Mouse (Mus musculus) NIH3T3 (cell line): ENCODE data around the gene Stmn1.
"Not testable (repeated sequence)": the region's sequence is repeated elsewhere in the genome, so short reads cannot be mapped to it uniquely, and the experiment has no call there.

Experiments
- DNase-seq: peaks from one replicate; pipeline ENCODE4 v3.0.0-alpha.2; 2012; ENCODE audit warnings: low read depth

The Stmn1 gene

GRCm38 (mm10) chr4:134485151-134485900 is 17.2 kb downstream of the Stmn1 start:
- no peak for DNase-seq

GRCm38 (mm10) chr4:134488211-134488610 is 20.1 kb downstream of the Stmn1 start:
- DNase-seq, result no peak

- no peak for DNase-seq
Measured at GRCm38 (mm10) chr4:134489986-134490665, 22.0 kb downstream of the Stmn1 start.

GRCm38 (mm10) chr4:134491716-134492115 is 23.6 kb downstream of the Stmn1 start:
- DNase-seq, result no peak

- DNase-seq, result not testable (repeated sequence)
Measured at GRCm38 (mm10) chr4:134494161-134494560, 26.0 kb downstream of the Stmn1 start.

GRCm38 (mm10) chr4:134494780-134495545 is 26.8 kb downstream of the Stmn1 start:
- peak; percentile 48 for DNase-seq

GRCm38 (mm10) chr4:134495546-134495923 is 27.4 kb downstream of the Stmn1 start:
- no peak for DNase-seq

GRCm38 (mm10) chr4:134496595-134497210 is 28.6 kb downstream of the Stmn1 start, which contains the start of gene Paqr7:
Gene Paqr7, plus strand, starts transcription at chr4:134496697.
- peak; percentile 37 for DNase-seq

- DNase-seq, result no peak
Measured at GRCm38 (mm10) chr4:134497223-134497622, 29.1 kb downstream of the Stmn1 start.

GRCm38 (mm10) chr4:134497986-134498731 is 30.0 kb downstream of the Stmn1 start:
- no peak for DNase-seq

GRCm38 (mm10) chr4:134498983-134499382 is 30.9 kb downstream of the Stmn1 start:
- DNase-seq, result not testable (repeated sequence)

- DNase-seq, result no peak
Measured at GRCm38 (mm10) chr4:134501095-134501494, 33.0 kb downstream of the Stmn1 start.

- DNase-seq, result no peak
Measured at GRCm38 (mm10) chr4:134503686-134504357, 35.7 kb downstream of the Stmn1 start.

- DNase-seq, result no peak
Measured at GRCm38 (mm10) chr4:134505303-134505789, 37.2 kb downstream of the Stmn1 start.

- DNase-seq, result no peak
Measured at GRCm38 (mm10) chr4:134505966-134506594, 38.0 kb downstream of the Stmn1 start.

GRCm38 (mm10) chr4:134506713-134507112 is 38.6 kb downstream of the Stmn1 start:
- DNase-seq, result no peak

- no peak for DNase-seq
Measured at GRCm38 (mm10) chr4:134510396-134510795, 42.3 kb downstream of the Stmn1 start.

GRCm38 (mm10) chr4:134510845-134511411 is 42.8 kb downstream of the Stmn1 start, which contains the start of gene Aunip:
Gene Aunip, plus strand, starts transcription at chr4:134510999.
- DNase-seq, result peak; percentile 91

- no peak for DNase-seq
Measured at GRCm38 (mm10) chr4:134511730-134512129, 43.6 kb downstream of the Stmn1 start.

GRCm38 (mm10) chr4:134512798-134513197 is 44.7 kb downstream of the Stmn1 start:
- peak; percentile 17 for DNase-seq
